Mouse (Mus musculus) neural tube, embryonic 11.5 days (tissue): ENCODE measurements around the gene Pcsk6. TPM values are rescaled to one million over a fixed set of nuclear protein-coding genes. Genes with fewer than 3 reads are reported as not detected.

Source experiments
- ATAC-seq: fragments of 200-750 bp; cut with Nextera tagmentation; 2 replicates; pipeline ENCODE4 v1.8.0; 2017; ENCODE audit warnings: moderate number of reproducible peaks, mild to moderate bottlenecking, moderate TSS enrichment, moderate library complexity; ENCODE audit not compliant: insufficient read depth, low FRiP score, low TSS enrichment
- DNase-seq: peaks from one replicate; pipeline ENCODE4 v3.0.0-alpha.2; 2015; ENCODE audit warnings: low spot score
- H3K27ac ChIP-seq: fragments of 300-500 bp; sonication (generic); 2 replicates; pipeline ENCODE4 v1.5.1; 2014; ENCODE audit warnings: low read depth, mild to moderate bottlenecking, low read length
- H3K27me3 ChIP-seq: fragments of 300-500 bp; sonication (generic); 2 replicates; pipeline ENCODE4 v1.6.1; 2014; ENCODE audit warnings: mild to moderate bottlenecking, low read length, mixed read lengths; ENCODE audit not compliant: control insufficient read depth, insufficient read depth
- H3K36me3 ChIP-seq: fragments of 300-500 bp; sonication (generic); 2 replicates; pipeline ENCODE4 v1.6.1; 2014; ENCODE audit warnings: mild to moderate bottlenecking, low read length, moderate library complexity, mixed read lengths; ENCODE audit not compliant: control insufficient read depth, insufficient read depth
- H3K4me1 ChIP-seq: fragments of 300-500 bp; sonication (generic); 2 replicates; pipeline ENCODE4 v1.6.1; 2014; ENCODE audit warnings: low read length, mixed read lengths; ENCODE audit not compliant: control insufficient read depth, insufficient read depth
- H3K4me2 ChIP-seq: fragments of 300-500 bp; sonication (generic); 2 replicates; pipeline ENCODE4 v1.6.1; 2014; ENCODE audit warnings: low read depth, mild to moderate bottlenecking, moderate library complexity
- H3K4me3 ChIP-seq: fragments of 300-500 bp; sonication (generic); 2 replicates; pipeline ENCODE4 v1.5.1; 2014; ENCODE audit warnings: low read depth, low read length
- H3K9ac ChIP-seq: fragments of 300-500 bp; sonication (generic); 2 replicates; pipeline ENCODE4 v1.6.1; 2014; ENCODE audit warnings: mild to moderate bottlenecking, low read length
- H3K9me3 ChIP-seq: fragments of 300-500 bp; sonication (generic); 2 replicates; pipeline ENCODE4 v1.6.1; 2016; ENCODE audit warnings: low read length; ENCODE audit not compliant: control insufficient read depth
- WGBS: fragments of 180-500 bp; shearing (Covaris S2); extraction: QIAGEN DNeasy Blood & Tissue Kit; methylation state at CpG from one replicate; pipeline ENCODE4 v1.1.7; 2014; 5-methylcytosine and 5-hydroxymethylcytosine counted together
- polyA plus RNA-seq: library from polyadenylated mRNA; unstranded; fragments of >200 nt; fragmentation: Nextera tagmentation; extraction: Ambion mirVana; gene quantifications from 2 replicates; pipeline ENCODE4 v1.2.1, GENCODE M21; 2014

Pcsk6 gene
- polyA plus RNA-seq, 1 experiment from 2014 or later: 2.7 TPM

GRCm38 (mm10) chr7:65873902-65874301 is 12.4 kb downstream of the Pcsk6 start:
- Histone ChIP-seq H3K9me3 (no peaks in the 10 kb centered on the region), H3K4me1 (peaks cover 12% of the 10 kb centered on the region)

GRCm38 (mm10) chr7:65876596-65876995 is 15.1 kb downstream of the Pcsk6 start:
- Histone ChIP-seq H3K9me3 (no peaks in the 10 kb centered on the region), H3K4me2 (no peak overlapping the region), H3K9ac (no peak overlapping the region), H3K27ac (no peak overlapping the region), H3K4me3 (no peak overlapping the region), H3K36me3 (no peaks in the 10 kb centered on the region), H3K27me3 (no peaks in the 10 kb centered on the region), H3K4me1 (no peaks in the 10 kb centered on the region)
- no peak for ATAC-seq
- WGBS: 83% methylated on average over 3 of the region's 3 CpGs
- DNase-seq: no peak

More at GRCm38 (mm10) chr7:65873902-65874301, 12.4 kb downstream of the Pcsk6 start:
- WGBS: 83% methylated on average over 2 of the region's 2 CpGs
- DNase-seq: no peak
- no peak overlapping the region for H3K4me3 ChIP-seq
- no peaks in the 10 kb centered on the region for H3K36me3 ChIP-seq
- H3K4me2 ChIP-seq: no peak overlapping the region
- H3K9ac ChIP-seq: no peak overlapping the region
- H3K27ac ChIP-seq: no peak overlapping the region
- H3K27me3 ChIP-seq: no peaks in the 10 kb centered on the region
- no peak for ATAC-seq

- no peak for DNase-seq
These were observed 16.7 kb downstream of the Pcsk6 start for GRCm38 (mm10) chr7:65878234-65878633.

GRCm38 (mm10) chr7:65879330-65879729 is 17.8 kb downstream of the Pcsk6 start:
- no peak for ATAC-seq

More at GRCm38 (mm10) chr7:65878234-65878633, 16.7 kb downstream of the Pcsk6 start:
- no peaks in the 10 kb centered on the region for H3K4me1 ChIP-seq
- no peak overlapping the region for H3K27ac ChIP-seq
- no peak for ATAC-seq
- no peaks in the 10 kb centered on the region for H3K27me3 ChIP-seq
- H3K4me2 ChIP-seq: no peak overlapping the region
- H3K9ac ChIP-seq: no peak overlapping the region
- WGBS: 74% methylated on average over 4 of the region's 4 CpGs
- no peaks in the 10 kb centered on the region for H3K9me3 ChIP-seq
- H3K36me3 ChIP-seq: no peaks in the 10 kb centered on the region
- H3K4me3 ChIP-seq: no peak overlapping the region

GRCm38 (mm10) chr7:65880666-65881289 is 19.2 kb downstream of the Pcsk6 start:
- Histone ChIP-seq H3K9ac (no peak overlapping the region), H3K27ac (no peak overlapping the region), H3K36me3 (no peaks in the 10 kb centered on the region), H3K4me3 (no peak overlapping the region), H3K9me3 (no peaks in the 10 kb centered on the region), H3K27me3 (no peaks in the 10 kb centered on the region), H3K4me1 (no peaks in the 10 kb centered on the region), H3K4me2 (no peak overlapping the region)
- ATAC-seq: no peak
- WGBS: 91% methylated on average over 5 of the region's 5 CpGs
- DNase-seq: no peak

More at GRCm38 (mm10) chr7:65879330-65879729, 17.8 kb downstream of the Pcsk6 start:
- Histone ChIP-seq H3K9me3 (no peaks in the 10 kb centered on the region), H3K4me1 (no peaks in the 10 kb centered on the region), H3K4me3 (no peak overlapping the region), H3K4me2 (no peak overlapping the region), H3K36me3 (no peaks in the 10 kb centered on the region), H3K27me3 (no peaks in the 10 kb centered on the region), H3K27ac (no peak overlapping the region), H3K9ac (no peak overlapping the region)
- no peak for DNase-seq
- WGBS: 82% methylated on average over 9 of the region's 9 CpGs

- 48% methylated on average over 12 of the region's 12 CpGs for WGBS
- DNase-seq (no peak), ATAC-seq (no peak)
- Histone ChIP-seq H3K4me3 (no peak overlapping the region), H3K36me3 (no peaks in the 10 kb centered on the region), H3K9me3 (no peaks in the 10 kb centered on the region), H3K4me1 (no peaks in the 10 kb centered on the region), H3K27me3 (no peaks in the 10 kb centered on the region), H3K27ac (no peak overlapping the region), H3K9ac (no peak overlapping the region), H3K4me2 (no peak overlapping the region)
These were observed 19.8 kb downstream of the Pcsk6 start for GRCm38 (mm10) chr7:65881290-65881688.

- no peak overlapping the region for H3K4me3 ChIP-seq
- no peaks in the 10 kb centered on the region for H3K4me1 ChIP-seq
- no peaks in the 10 kb centered on the region for H3K36me3 ChIP-seq
- WGBS: 85% methylated on average over 4 of the region's 4 CpGs
- H3K27ac ChIP-seq: no peak overlapping the region
- no peak overlapping the region for H3K9ac ChIP-seq
- H3K27me3 ChIP-seq: no peaks in the 10 kb centered on the region
- no peak overlapping the region for H3K4me2 ChIP-seq
- no peaks in the 10 kb centered on the region for H3K9me3 ChIP-seq
- no peak for DNase-seq
- ATAC-seq: no peak
These were observed 23.4 kb downstream of the Pcsk6 start for GRCm38 (mm10) chr7:65884928-65885327.

- WGBS: 93% methylated on average over 6 of the region's 6 CpGs
- DNase-seq (no peak), ATAC-seq (no peak)
- H3K4me1 ChIP-seq: no peaks in the 10 kb centered on the region
- no peak overlapping the region for H3K9ac ChIP-seq
- H3K9me3 ChIP-seq: no peaks in the 10 kb centered on the region
- H3K4me2 ChIP-seq: no peak overlapping the region
- no peaks in the 10 kb centered on the region for H3K36me3 ChIP-seq
- H3K4me3 ChIP-seq: no peak overlapping the region
- H3K27me3 ChIP-seq: no peaks in the 10 kb centered on the region
- H3K27ac ChIP-seq: no peak overlapping the region
These were observed 24.3 kb downstream of the Pcsk6 start for GRCm38 (mm10) chr7:65885819-65886218.

- no peaks in the 10 kb centered on the region for H3K36me3 ChIP-seq
- H3K27ac ChIP-seq: no peak overlapping the region
- H3K9ac ChIP-seq: no peak overlapping the region
- DNase-seq (no peak), ATAC-seq (no peak)
- no peaks in the 10 kb centered on the region for H3K27me3 ChIP-seq
- WGBS: 85% methylated on average over 7 of the region's 7 CpGs
- H3K9me3 ChIP-seq: no peaks in the 10 kb centered on the region
- no peak overlapping the region for H3K4me3 ChIP-seq
- H3K4me1 ChIP-seq: no peaks in the 10 kb centered on the region
- no peak overlapping the region for H3K4me2 ChIP-seq
These were observed 30.3 kb downstream of the Pcsk6 start for GRCm38 (mm10) chr7:65891831-65892230.
